Mouse (Mus musculus) brain, embryonic 14.5 days (tissue): ENCODE results near the gene Foxp4. TPM values are rescaled to one million over a fixed set of nuclear protein-coding genes. Genes with fewer than 3 reads are reported as not detected.
A peak's percentile ranks its signal among the peaks of the same experiment; 100 is the strongest.

Experiments
- DNase-seq: peaks from one replicate; pipeline ENCODE4 v3.0.0-alpha.2; 2011; ENCODE audit warnings: low read depth
- CTCF ChIP-seq: fragments of 200-500 bp; IDR thresholded peaks from 2 replicates; pipeline ENCODE4 v1.5.1; 2012; ENCODE audit warnings: inconsistent platforms, mild to moderate bottlenecking, moderate library complexity, borderline replicate concordance; ENCODE audit not compliant: insufficient read depth, insufficient read length; ENCODE audit errors: extremely low read depth
- POLR2A ChIP-seq: fragments of 200-500 bp; IDR thresholded peaks from 2 replicates; pipeline ENCODE4 v1.6.1; 2012; ENCODE audit warnings: mild to moderate bottlenecking, inconsistent platforms, borderline replicate concordance; ENCODE audit not compliant: poor library complexity, insufficient read depth, insufficient read length, severe bottlenecking; ENCODE audit errors: extremely low read depth
- polyA plus RNA-seq: library from polyadenylated mRNA; depleted of rRNA; stranded (reverse); fragments of >200 nt; gene quantifications from 2 replicates; pipeline ENCODE4 v1.2.3, GENCODE M21; 2012; rRNA removed

Gene Foxp4
- polyA plus RNA-seq, 1 experiment: 93.8 TPM

DNA sequence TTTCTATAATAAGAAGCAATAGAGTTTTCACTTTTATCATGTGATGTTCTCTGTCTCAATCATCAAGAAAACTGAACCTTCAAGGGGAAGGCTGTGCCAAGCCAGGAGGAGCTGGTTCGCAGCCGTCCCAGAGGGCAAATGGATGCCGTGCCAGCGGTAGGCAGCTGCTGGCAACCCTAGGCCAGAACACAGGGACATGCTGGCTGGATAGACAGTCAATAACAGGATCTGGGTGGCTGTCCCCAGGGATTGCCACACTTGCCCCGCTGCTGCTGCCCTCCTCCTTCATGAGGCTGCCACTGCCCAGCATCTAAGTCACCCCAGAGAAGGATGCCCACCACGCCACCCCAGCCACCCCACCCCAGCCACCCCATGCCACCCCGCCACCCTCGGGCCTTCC, 82.9 kb downstream of the Foxp4 start:
- no peak for DNase-seq
- TF ChIP-seq POLR2A (no peak), CTCF (no peak)

DNA sequence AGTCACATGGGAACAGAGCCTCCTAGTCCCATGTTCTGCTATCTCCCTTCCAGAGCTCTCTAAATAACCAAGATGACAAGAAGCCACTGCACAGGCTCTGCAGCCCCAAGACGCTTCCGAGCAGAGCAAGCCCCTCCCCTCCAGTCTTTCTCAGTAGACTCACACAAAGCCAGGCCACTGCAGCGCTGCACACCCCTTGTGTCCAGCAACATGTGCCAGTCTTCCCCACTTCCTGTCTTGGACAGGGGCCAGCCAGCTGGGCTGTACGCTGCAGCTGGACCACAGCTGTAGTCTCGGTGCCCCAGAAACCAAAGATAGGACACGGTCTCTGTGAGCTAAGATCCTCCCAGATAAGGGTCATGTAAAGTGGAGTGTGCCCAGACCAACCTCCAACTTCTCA, 86.6 kb downstream of the Foxp4 start:
- DNase-seq: no peak
- TF ChIP-seq CTCF: no peak
- TF ChIP-seq POLR2A: no peak

- TF ChIP-seq POLR2A (no peak), CTCF (no peak)
These were observed 90.0 kb downstream of the Foxp4 start, which contains the start of gene Mdfi for GRCm38 (mm10) chr17:47834482-47834767. Gene Mdfi (minus strand): TSS chr17:47834691.

DNA sequence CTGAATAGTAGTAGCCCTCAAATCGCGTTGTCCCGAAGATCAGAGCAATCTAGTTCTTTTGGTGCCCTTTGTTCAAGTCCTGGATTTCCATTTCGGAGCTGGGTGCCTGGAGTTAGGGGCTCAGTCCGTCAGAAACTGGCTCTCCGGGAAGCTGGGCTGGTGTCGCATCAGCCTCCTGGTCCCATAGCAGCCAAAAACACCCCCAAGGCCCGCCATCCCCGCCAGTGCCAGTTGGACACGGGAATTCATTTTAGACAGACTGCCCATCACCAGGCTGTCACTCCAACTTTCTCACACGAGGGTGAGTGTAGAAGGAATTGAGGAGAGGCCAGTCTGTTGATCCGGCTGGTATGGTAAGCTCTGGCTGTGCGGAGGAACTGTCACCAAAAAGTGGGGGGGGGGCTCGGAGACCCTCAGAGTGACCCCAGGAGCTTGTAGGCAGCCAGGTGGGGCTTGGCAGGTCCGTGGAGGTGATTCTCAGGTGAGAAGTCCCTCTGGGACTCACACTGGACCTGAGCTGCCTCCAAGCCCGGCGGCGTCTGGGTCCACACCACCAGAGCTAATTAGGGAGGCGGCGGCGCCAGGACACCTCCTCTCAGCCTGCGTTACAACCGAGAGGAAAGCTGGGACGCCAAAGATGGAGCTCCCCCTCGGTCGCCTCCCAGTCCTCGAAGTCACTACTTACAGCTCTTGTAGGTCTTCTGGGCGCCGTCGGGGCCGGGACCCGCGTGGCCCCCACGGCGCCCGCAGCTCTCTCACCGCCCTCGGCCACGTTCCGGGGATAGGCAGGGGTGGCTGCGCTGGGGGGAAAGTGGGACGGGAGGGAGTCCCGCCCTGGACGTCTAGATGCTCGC, 90.6 kb downstream of the Foxp4 start:
- DNase-seq: peak; percentile 23
- TF ChIP-seq CTCF: no peak

More at GRCm38 (mm10) chr17:47834482-47834767, 90.0 kb downstream of the Foxp4 start, which contains the start of gene Mdfi:
- no peak for DNase-seq

GRCm38 (mm10) chr17:47833029-47833627, 91.3 kb downstream of the Foxp4 start:
- DNase-seq: peak; percentile 71
- no peak for TF ChIP-seq CTCF
- no peak for TF ChIP-seq POLR2A

- DNase-seq: peak; percentile 33
- TF ChIP-seq POLR2A: no peak
- no peak for TF ChIP-seq CTCF
These were observed 91.9 kb downstream of the Foxp4 start for GRCm38 (mm10) chr17:47832501-47833028.

GRCm38 (mm10) chr17:47831772-47832171, 92.7 kb downstream of the Foxp4 start:
- TF ChIP-seq CTCF: no peak
- no peak for TF ChIP-seq POLR2A
- DNase-seq: no peak

DNA sequence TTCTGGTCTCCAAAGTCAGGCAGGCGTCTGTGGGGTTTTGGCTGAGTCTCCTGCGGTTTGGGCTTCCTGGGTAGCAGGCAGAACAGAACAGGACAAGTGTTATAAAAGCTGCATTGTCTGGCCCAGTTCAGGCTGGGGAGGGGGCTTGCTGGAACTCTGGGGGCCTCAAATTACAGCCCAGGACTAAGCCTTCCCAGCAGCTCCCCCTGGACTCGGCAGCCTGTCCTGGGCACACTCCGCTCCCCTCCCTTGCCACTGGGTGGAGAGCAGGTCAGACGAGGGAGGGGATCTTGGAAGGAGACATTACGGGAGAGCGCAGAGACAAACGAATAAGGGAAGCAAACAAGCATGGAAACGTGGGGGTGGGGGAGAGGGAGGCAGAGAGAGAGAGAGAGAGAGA, 93.3 kb downstream of the Foxp4 start:
- DNase-seq: peak; percentile 40
- TF ChIP-seq POLR2A (no peak), CTCF (peak; percentile 10; the same call in 1 of the 2 replicates)

- TF ChIP-seq CTCF (no peak), POLR2A (no peak)
- DNase-seq: no peak
These were observed 103.1 kb downstream of the Foxp4 start for GRCm38 (mm10) chr17:47821339-47821738.

DNA sequence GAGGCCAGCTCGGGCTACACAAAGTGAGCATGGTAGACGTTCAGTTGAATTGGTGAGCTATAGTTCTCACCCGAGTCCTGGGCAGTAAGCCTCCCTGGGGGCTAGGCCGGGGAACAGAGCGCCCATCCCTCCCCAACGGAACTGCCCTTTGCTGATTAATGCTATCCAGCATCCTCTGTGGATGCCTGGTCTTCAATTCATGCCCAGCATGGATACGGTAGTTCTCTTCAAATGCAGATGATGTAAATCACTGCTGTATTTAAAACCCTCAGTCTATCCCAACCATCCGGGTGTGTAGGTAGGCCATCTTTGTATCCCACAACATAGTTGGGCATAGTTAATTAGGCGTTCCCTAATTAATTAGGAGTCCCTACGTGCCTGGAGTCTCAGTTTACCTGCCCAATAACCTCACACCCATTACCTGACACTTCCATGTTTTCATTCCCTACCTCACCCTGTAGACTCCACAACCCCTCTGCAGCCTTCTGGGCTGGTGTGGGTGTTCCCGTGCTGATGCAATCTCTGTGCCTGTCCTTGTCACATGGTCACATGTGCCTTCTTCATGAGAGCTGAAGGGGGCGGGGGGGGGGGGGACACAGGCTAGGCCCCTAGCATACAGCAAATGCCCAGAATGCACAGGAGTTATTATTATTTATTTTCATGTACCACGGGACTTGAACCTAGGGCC, 106.3 kb downstream of the Foxp4 start:
- TF ChIP-seq CTCF (no peak), POLR2A (no peak)
- no peak for DNase-seq

Other genes starting within 250 kb of the Foxp4 start
- 97.2 and 102 TPM in 2 replicates for gene Tomm6, start 236.3 kb downstream of the Foxp4 start, polyA plus RNA-seq
- 54.2 and 55.4 TPM in 2 replicates for gene Frs3, start 235.6 kb downstream of the Foxp4 start, polyA plus RNA-seq
- gene Gm21981, start 230.2 kb downstream of the Foxp4 start, polyA plus RNA-seq: 4.9 and 5.1 TPM in 2 replicates
- gene Prickle4, start 229.9 kb downstream of the Foxp4 start, polyA plus RNA-seq: 0.52 and 1.0 TPM in 2 replicates
- gene Pgc, start 197.8 kb downstream of the Foxp4 start, polyA plus RNA-seq: not detected in 2 replicates
- gene Tfeb, start 187.6 kb downstream of the Foxp4 start, polyA plus RNA-seq: 2.0 and 3.2 TPM in 2 replicates
- gene Mdfi, start 90.0 kb downstream of the Foxp4 start, polyA plus RNA-seq: 35.8 and 37.8 TPM in 2 replicates
- not detected in 2 replicates for gene 1700122O11Rik, start 113.6 kb upstream of the Foxp4 start, polyA plus RNA-seq
- gene 1700067P10Rik, start 164.7 kb upstream of the Foxp4 start, polyA plus RNA-seq: not detected in 2 replicates
- not detected in 2 replicates for gene 9830107B12Rik, start 221.6 kb upstream of the Foxp4 start, polyA plus RNA-seq
- gene A530064D06Rik, start 242.6 kb upstream of the Foxp4 start, polyA plus RNA-seq: 0.05 and 0.16 TPM in 2 replicates